Mouse (Mus musculus) brain, embryonic 18.5 days (tissue): Measurements from ENCODE around the gene Serpinb6c.
"Not testable (repeated sequence)": the region's sequence is repeated elsewhere in the genome, so short reads cannot be mapped to it uniquely, and the experiment has no call there.

Experiments used
- DNase-seq: peaks from one replicate; pipeline ENCODE4 v3.0.0-alpha.2; 2012; ENCODE audit warnings: low read depth, low spot score

Gene Serpinb6c

DNA sequence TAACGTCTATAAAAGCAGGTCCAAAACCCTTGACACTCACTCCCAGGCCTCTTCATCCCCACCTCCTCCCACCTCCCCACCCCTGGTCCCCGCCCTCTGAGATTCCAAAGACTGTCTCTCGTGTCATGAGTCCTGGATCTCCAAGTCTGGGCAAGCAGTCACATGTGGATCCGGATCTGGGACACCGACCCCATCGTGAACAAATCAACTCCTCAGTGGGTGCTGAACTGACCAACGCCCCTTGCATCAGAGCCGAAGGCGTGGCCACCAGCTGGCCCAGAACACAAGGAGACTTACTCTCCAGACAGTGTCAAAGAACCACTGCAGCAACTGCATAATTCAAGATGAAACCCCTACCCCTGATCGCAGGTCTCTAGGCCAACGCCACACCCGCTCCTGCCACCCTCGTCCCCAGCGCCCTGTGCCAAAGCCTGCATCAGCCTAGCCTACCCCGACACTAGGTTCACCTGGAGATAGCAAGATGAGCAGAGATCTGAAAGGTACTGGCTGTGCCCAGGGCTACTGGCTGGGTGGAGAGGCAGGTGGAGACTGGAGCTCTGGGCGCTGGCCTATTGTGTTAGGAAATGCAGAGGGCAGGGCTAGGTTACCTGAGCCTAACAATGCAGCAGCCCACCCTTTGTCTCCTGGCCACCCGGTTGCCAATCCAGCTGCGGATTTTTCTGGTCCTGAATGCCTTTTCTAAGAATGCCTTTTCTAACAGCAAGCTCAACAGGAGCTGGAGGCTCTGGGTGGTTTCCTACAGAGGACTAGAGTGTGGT, at the start of gene Serpinb6c:
Serpinb6c (minus strand) TSS at position 533 of the 779 bp plus-strand sequence.
- DNase-seq: no peak

DNA sequence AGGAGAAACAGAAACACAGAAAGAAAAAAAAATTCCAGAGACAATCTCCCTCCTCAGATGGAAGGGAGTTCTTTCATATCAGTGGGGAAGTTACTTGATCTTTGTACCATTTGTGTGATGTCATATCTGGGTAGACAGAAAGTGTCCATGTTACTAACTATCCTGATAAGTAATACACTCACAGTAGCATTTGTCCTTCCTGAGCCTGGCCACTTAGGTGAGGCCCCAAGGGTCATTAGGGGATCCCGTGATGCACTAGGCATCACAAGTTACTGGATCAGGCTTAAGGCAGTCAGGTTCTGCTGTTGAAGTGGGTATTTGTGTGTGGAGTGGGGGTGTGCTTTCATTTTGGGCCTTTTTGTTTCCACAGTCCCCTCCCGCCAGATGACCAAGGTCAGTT, 47.4 kb upstream of the Serpinb6c start:
- DNase-seq: no peak

DNA sequence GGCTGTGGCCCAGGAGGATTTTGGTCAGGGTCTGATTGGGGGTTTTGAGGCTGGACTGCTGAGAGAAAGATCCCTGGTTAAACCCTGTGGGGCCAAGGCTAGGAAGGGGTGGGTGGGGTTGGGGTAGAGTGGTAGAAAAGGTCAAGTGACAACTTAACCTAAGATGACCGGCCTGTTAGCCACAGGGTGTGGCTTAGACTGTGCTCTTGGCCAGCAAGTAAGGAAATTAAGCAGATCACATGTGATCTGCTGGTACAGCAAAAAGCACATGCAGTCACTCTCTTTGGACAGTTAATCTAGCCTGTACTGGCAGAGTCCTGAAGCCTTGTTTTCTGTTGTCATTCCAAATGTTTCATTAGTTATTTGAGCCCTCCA, 46.6 kb upstream of the Serpinb6c start:
- no peak for DNase-seq

DNA sequence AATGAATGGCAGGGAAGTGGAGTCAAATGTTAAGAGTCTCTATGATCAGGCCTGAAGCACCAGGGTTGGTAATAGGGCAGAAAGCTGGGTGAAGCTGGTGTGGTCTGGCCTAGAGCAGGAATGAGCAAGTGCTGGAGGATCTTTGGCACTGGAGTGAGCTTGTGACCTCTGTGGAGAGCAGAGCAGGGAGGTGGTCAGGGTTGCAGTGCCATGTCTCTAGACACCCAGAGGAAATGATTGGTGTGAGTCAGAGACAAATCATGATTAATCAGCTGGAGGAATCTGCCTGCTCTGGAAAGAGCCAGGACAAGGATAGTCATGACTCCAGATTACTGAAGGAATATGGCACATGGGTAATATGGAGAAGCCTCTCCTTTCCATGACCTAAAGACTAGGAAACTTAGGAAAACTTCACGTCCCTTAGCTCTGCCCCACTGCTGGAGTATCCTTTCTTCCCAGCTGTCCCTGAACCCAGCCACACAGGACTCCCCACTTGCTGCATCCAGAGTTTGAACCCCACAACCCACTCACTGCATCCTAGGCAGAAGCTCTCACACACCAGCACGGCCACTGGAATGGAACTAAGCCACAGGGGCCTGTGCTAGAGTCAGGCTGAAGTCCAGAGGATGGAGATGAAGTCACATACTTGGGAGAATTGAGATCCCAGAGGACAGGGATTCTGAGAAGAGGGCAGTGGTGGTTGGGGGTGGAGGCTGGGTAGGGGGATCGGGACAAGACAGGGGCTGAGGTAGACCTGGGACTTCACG, 46.0 kb upstream of the Serpinb6c start:
- DNase-seq: no peak

DNA sequence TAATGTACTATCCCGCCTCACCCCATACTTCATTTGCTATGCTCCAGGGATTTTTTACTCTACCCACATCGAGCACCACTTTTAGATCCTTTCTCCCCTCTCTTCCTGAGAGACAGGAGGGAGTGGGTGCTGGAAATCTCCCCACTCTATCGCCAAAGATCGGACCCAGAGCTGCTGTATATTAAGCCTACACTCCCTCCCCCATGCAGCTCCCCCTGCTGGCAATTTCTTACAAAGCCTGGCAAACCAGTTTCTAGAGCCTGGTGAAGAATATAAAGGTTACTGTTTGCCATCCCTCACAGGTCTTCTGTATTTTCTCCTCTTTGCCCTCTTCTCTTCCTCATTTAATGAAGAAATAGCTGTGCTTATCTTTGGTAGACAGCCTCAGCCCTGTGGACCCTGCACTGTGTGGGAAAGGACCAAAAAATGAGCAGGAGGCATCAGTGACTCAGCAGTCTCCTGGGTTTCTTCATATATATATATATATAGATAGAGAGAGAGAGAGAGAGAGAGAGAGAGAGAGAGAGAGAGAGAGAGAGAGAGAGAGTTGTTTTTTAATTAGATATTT, 36.8 kb upstream of the Serpinb6c start:
- DNase-seq: no peak

DNA sequence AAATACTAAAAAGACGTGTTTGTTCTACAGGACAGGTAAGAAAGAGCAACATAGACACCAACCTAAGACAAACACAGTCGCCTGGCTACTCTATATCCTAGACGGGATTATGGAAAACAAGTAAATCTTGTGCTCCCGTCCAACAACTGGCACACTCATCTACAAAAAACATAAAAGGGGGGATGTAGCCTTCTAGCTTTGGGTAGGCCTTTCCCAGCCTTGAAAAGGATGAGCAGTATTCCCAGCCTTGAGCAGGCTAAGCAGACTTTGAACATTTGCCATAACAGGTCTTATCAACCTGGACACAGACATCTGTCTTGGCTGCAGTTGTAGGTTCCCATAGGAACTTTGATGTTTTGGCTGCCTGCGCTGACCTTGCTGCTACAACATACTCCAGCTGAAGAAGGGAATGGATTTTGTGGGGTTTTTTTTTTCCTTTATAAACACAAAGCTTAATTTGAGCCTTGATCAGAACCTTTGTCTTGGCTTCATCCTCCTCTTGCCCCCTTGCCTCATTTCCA, 35.8 kb upstream of the Serpinb6c start:
- DNase-seq: no peak

DNA sequence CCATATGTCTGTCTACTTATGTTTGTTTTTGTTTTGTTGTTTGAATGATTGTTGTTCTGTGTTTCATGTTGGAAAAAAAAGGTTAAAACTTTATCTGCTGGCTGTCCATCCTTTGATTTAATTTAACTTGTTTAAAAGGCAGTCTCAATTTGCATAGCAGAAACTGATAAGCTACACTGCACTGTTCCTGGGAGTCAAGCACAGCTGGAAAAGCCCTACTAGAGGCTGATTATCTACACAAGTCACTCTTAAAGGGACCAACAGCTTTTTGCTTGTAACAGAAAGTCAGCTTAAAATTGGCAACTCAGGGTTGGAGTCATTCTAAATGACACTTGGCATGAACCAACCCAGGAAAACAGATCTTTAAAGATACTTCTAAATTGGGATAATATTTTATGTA, 32.1 kb upstream of the Serpinb6c start:
- DNase-seq: not testable (repeated sequence)

DNA sequence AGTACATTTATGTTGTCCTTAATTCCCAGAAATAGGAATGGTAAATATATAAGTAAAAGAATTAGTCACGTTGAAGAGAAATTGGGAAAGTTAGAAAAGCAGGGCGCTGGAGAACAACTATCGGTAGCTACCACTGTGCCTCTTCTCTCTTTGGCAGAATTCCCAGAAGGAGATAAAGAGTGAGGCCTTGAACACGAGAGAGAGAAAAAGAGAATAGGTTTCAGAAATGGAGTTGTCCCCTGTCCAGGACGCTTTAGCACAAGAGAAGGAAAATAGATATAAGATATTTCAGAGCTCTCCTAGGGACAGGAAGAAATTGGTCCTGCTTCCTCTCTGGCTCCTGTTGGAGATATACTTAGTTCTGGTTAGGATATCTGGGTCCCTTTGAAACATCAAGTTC, 31.6 kb upstream of the Serpinb6c start:
- no peak for DNase-seq

DNA sequence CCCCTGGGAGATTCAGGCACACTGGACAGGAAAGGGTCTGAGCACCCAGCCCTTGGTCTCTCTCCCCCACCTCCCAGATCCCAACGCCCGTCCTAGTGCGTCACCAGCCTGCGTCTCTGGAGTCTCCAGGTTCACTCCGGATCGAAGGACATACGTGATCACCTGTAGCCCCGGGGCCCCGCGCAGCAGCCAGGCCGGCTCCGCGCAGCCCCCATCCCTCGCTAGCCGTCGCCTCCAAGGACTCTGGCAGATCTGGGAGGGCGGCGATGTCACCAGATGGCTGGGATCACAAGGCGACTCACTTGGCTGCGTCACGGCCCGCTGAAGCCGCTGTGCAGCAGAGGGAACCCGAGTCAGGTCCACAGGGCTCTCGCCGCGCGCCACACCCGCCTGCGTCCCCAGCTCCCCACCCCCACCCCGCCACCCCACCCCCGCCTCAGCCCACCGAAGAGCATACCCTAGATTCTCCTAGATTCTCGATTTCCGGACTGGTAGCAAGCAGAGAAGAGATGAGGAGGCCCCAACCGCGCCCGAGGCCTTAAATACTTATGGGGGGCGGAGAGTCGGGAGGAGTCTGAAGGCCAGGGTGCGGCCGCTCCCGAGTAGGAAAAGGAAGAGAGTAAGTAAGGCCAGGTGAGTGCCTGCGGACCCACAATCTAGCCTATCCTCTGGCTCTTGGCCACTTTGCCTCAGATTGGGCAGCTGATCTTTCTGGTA, 30.1 kb upstream of the Serpinb6c start:
- DNase-seq: no peak

DNA sequence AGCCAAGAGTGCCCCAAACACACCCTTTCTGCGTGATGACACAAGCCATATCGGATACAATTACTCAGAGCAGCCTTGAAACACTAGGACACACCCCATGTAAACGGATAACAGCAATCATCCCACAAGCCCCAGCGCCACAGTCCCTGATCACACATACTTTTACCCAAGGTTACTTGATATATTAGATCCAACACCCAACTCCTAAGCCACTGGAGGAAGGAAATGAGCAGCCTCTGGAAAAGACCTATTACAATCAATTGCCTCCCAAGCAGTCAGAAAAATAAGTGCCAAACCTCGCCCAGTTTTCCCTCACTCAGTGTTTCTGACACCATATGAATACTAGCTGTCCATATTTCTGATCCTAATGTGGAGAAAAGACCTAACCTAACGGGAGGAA, 29.2 kb upstream of the Serpinb6c start:
- no peak for DNase-seq

DNA sequence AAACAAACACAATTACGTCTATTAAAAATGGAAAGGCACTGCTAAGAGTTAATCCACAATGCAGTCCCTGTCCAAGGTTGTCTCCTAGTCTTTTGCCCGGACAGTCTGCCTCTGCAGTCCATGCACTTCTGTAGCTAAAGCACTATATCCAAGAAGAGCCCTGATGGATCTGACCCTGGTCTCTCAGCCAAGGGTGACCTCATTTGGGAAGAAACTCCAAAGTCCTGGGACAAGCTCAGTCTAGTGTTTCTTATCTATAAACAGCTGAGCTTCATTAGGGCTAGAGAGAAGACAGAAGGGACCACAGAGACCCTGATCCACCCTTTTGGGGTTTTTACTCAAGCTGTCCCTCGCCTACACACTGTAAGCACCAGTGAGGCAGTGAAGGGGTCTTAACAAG, 25.4 kb upstream of the Serpinb6c start:
- no peak for DNase-seq

DNA sequence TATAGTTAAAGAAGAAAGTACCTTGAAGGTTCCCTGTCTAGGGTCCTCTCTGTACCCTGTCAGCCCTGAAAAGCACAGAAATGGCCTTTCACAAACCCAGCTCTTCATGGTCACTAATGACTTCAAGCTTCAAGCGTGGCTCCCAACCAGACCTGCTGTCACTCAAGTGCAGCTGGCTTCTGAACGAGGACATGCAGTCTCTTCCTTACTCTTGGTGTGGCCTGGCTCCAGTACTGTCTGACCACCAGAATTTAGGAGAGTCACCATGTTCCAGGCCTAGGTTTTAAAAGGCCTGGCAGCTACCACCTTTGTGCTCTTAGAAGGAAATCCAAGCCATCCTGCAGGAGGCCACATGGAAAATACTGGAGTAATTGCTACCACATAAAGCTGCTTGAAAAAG, 24.8 kb upstream of the Serpinb6c start:
- no peak for DNase-seq

DNA sequence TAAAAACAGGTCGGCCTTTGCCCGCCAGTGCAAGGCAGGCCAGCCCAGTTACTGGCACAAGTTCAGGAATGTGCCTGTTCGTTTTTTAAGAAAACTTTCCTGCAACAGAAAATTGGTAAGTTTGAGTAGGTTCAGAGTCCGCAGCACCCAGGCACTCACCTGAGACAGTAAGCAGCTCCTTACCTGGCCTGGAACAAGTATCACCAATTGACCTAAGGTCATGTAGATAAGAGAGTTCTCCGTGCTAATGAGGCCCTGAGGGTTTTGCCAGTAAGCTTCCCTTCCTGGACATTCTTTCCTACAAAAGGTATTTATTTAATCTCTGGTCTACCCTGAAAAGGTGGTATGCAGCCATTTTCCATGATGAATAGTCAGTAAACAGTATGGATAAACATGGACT, 16.2 kb upstream of the Serpinb6c start:
- DNase-seq: no peak

DNA sequence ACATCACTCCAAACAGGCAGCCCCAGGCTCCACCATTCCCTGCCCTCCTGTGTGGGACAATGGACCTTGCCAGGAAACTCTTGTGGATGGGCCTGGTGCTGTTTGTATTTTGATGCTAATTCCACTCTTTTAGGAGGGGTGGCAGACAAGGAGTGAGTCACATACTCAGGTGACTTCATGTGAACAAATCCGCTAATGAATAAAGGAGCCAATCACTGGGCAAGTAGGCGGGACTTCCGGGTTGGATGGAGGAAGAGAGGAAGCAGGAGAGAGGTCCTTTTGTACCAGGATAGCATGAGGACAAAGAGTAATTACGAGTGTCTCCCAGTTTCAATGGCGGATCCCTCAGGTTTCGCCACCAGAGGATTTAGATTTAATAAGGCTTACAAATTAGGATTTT, 15.5 kb upstream of the Serpinb6c start:
- DNase-seq: no peak

DNA sequence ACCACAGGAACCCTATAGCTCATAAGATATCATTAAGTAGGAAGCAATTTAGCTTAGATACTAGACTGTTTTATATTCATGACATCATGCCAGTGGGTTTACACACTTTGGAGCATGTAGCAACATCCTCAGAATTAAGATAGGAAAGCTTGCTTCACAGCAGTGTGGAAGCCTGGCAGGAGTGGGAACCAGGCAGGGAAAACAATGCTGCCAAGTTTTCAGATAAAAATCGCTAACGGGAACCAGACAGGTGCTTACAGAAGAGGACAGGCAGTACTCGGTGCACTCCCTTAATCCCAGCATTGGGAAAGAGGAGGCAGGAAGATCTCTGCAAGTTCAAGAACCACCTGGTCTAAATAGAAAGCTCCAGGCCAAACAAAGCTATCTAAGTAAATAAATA, 1.3 kb upstream of the Serpinb6c start:
- DNase-seq: no peak

DNA sequence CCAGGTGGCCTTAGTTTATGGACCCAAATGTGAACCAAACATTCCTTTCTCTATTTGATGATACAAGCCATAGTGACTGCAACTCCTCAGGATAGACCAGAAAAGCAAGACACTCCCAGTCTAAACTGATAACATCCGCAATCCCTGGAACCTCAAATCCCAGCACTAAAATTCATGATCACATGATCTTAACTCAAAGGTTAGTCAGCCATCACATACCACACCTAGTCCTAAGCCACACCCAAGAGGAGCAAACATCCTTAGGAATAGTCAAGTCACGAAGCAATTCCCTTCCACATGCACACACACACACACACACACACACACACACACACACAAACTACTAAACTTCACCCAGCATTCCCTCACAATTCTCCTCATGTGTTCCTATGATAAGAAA, 2.2 kb downstream of the Serpinb6c start:
- DNase-seq: no peak

DNA sequence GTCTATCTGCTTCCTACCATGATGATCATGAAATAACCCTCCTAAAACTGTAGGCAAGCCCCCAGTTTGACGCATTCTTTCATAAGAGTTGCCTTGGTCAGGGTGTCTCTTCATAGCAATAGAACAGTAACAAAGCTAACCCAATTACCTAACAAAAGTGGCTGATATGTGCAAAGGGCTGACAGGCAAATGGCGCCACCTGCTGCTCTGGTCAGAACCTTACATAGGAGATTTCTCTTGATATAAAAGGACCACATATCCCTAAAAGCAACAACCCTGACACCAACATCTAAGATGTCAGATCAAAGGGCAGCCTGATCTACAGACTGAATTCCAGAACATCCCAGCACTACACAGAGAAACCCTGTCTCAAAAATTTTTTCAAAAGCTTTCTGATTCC, 11.3 kb downstream of the Serpinb6c start:
- peak; percentile 2 for DNase-seq

DNA sequence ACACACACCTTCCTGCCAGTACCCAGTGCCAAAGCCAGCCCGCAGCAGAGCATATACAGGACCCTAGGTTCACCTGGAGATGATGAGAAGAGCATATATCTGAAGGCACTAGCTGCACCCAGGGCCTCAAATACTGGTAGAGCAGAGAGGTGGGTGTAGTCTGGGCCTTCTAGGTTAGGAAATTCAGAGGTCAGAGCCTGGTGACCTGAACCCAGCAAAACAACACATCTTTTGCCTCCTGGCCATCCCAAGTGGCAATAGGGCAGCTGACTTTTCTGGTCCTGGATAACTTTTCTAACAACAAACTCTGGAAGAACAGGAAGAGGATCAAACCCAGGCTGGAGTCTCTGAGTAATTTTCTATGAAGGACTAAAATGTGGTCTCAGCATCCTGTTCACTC, 62.2 kb downstream of the Serpinb6c start, which contains the start of gene Serpinb6e:
Serpinb6e (minus strand) TSS at position 101 of the 400 bp plus-strand sequence.
- DNase-seq: no peak

DNA sequence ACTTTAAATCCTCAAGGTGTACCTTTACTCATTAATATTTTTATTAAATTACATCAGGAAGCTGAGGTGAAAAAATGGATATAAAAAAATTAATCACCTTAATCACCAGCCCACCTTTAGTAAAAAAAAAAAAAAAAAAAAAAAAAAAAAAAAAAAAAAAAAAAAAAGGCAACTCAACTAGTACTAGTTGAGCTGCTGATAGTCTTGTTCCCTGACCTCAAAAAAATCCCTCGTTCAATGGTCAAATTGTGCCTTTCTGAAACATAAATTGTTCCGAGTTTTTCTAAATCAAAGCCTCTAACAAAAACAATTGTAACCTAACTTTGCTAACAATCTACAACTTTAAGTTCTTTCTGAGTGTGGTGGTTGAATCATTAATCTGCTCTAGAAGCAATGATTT, 74.8 kb downstream of the Serpinb6c start:
- no peak for DNase-seq
